Mouse (Mus musculus) brain, embryonic 14.5 days (tissue): Measurements from ENCODE around the gene Rhd. TPM values are rescaled to one million over a fixed set of nuclear protein-coding genes. Genes with fewer than 3 reads are reported as not detected.
A peak's percentile ranks its signal among the peaks of the same experiment; 100 is the strongest.

Source experiments
- DNase-seq: peaks from one replicate; pipeline ENCODE4 v3.0.0-alpha.2; 2011; ENCODE audit warnings: low read depth
- CTCF ChIP-seq: fragments of 200-500 bp; IDR thresholded peaks from 2 replicates; pipeline ENCODE4 v1.5.1; 2012; ENCODE audit warnings: inconsistent platforms, mild to moderate bottlenecking, moderate library complexity, borderline replicate concordance; ENCODE audit not compliant: insufficient read depth, insufficient read length; ENCODE audit errors: extremely low read depth
- POLR2A ChIP-seq: fragments of 200-500 bp; IDR thresholded peaks from 2 replicates; pipeline ENCODE4 v1.6.1; 2012; ENCODE audit warnings: mild to moderate bottlenecking, inconsistent platforms, borderline replicate concordance; ENCODE audit not compliant: poor library complexity, insufficient read depth, insufficient read length, severe bottlenecking; ENCODE audit errors: extremely low read depth
- polyA plus RNA-seq: library from polyadenylated mRNA; depleted of rRNA; stranded (reverse); fragments of >200 nt; gene quantifications from 2 replicates; pipeline ENCODE4 v1.2.3, GENCODE M21; 2012

Gene Rhd
- polyA plus RNA-seq, 1 experiment = 0.57 TPM

GRCm38 (mm10) chr4:134915223-134916050, 51.1 kb downstream of the Rhd start:
- no peak for DNase-seq
- TF ChIP-seq CTCF (no peak), POLR2A (no peak)

DNA sequence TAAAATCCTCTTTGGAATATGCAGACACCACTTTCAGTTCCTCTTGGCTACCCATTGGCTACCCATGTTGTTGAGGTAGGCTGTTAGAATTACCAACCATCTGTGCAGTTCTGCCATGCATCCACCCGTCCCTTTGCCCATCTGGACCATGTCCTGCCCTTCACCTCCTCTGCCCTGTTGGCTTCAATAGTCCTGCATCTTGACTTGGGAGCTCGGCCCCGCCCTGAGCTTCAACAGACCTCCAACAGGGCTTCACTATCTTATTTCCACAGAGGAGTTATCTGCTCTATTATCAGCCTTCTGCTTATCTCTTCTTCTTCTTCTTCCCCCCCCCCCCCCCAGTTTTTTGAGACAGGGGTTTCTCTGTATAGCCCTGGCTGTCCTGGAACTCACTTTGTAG, 52.9 kb downstream of the Rhd start:
- TF ChIP-seq CTCF (no peak), POLR2A (no peak)

GRCm38 (mm10) chr4:134918381-134918780, 54.0 kb downstream of the Rhd start:
- DNase-seq = peak; percentile 26
- TF ChIP-seq CTCF (no peak), POLR2A (no peak)

More for the DNA sequence above, 52.9 kb downstream of the Rhd start:
- no peak for DNase-seq

DNA sequence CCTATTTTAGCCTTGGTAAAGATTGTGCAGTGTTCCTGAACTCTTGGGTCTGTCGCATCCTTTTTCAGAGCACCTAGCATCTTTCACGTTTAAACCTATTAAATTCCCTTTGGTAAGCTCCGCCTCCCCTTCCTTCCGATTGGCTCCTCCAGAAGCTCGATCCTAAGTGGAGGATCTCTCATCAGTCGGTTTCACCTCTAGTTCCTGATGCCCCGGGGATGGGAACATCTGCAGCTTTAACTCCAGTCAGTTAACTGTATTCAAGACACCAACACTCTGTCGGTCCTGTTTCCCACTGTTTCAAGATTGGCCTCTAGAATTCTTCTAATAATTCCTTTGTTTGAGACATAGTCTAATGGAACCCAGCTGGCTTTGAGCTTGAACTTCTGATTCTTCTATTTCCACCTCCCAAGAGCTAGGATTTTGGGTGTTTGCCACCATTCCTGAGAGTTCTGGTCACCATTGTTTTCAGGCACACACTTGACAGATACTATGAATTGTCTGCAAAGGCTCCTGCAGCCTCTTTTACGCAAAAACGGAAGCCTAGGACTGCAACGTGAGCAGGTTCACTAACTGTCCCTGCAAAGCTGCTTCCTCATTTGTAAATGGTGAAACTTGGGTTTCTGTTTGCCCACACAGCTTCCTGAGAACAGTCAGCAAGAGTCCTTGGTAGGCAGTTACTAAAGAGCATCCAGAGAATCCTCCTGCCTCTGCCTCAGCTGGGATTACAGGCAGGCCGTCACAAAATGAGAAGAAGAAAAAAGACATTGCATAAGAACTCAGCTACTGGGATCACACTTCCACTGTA, 55.6 kb downstream of the Rhd start:
- DNase-seq = peak; percentile 24
- no peak for TF ChIP-seq POLR2A
- no peak for TF ChIP-seq CTCF

GRCm38 (mm10) chr4:134920631-134921030, 56.3 kb downstream of the Rhd start:
- no peak for DNase-seq
- TF ChIP-seq POLR2A = no peak
- no peak for TF ChIP-seq CTCF

DNA sequence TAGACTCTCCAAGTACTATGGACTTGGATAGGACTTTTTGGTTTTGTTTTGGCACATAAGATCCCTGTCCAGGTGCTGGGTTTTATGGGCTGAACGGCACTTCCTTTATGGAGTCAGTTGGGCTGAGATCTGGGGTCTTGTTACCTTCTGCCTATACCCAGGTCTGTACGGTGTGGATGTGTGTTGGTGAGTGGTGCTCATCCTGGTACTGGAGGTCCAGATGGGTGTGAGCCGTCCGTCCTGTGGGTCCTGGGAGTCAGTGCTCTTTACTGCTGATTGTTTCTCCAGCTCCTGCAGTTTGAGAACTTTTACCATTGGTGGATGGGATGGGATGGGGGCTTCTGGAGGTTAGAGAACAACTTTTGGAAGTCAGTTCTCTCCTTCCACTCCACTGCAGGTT, 57.4 kb downstream of the Rhd start:
- no peak for TF ChIP-seq CTCF
- no peak for TF ChIP-seq POLR2A
- DNase-seq = no peak

DNA sequence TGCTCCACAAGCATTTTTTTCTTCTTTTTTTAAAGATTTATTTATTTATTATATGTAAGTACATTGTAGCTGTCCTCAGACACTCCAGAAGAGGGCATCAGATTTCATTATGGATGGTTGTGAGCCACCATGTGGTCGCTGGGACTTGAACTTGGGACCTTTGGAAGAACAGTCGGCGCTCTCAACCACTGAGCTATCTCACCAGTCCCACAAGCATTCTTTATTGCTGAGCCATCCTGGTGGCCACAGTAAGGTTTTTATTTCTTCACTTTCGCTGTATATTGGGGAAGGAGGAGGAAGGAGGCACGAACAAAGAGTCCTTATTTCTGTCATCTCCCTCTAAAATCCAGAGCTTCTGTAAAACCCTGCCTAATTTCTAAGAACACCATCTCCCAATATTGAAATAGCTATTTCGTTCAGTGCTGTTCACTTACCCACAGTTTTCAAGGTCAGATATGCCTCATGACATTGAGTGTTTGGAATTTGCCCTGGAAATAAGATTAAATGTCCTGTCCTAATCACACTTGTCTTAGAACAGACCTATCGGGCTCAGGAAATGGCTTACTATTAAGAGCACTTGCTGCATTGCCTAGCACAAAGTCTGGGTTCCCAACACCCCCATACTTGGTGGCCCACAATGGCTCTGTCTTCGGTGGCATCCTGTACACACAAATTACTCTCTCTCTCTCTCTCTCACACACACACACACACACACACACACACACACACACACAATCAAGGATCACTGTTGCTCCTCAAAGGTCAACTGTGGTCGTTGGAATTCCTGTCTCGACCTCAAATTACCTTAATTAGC, 58.0 kb downstream of the Rhd start:
- no peak for TF ChIP-seq CTCF
- no peak for TF ChIP-seq POLR2A
- no peak for DNase-seq

GRCm38 (mm10) chr4:134922925-134923244, 58.5 kb downstream of the Rhd start:
- TF ChIP-seq CTCF = no peak
- peak; percentile 42; the same call in 1 of the 2 replicates for TF ChIP-seq POLR2A
- DNase-seq = peak; percentile 77

- peak; percentile 100 for DNase-seq
Measured at GRCm38 (mm10) chr4:134923258-134924018, 59.1 kb downstream of the Rhd start, which contains the start of gene Rsrp1. Gene Rsrp1, plus strand, starts transcription at chr4:134923592.

DNA sequence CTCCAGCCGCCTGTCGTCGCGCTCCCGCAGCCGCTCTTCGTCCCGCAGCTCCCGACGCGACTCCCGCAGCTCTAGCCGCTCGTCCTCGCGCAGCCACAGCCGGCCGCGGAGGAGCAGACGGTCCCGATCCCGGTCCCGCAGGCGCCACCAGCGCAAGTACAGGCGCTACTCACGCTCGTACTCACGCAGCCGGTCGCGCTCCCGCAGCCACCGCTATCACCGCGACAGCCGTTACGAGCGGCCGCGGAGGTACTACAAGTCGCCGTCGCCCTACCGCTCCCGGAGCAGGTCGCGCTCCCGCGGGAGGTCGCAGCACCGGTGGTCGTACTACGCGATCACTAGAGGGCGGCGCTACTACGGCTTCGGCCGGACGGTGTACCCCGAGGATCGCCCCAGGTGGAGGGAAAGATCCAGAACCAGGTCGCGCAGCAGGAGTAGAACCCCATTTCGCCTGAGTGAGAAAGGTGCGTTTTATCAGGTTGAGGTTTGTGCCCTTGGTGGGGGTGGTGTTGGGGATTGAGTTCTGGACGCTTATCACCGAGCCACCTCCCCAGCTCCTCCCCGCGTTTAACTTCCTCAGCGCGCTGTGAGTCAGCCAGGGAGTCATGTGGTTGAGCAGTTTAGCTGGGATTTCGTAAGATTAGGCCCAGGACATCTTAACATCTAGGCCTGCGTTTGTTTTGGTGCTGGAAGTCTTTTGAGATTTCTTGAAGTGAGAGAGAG, 59.8 kb downstream of the Rhd start:
- peak; percentile 47 for DNase-seq
- TF ChIP-seq CTCF (no peak), POLR2A (no peak)

More at GRCm38 (mm10) chr4:134923258-134924018, 59.1 kb downstream of the Rhd start, which contains the start of gene Rsrp1:
- TF ChIP-seq POLR2A = peak; percentile 99; the same call in 1 of the 2 replicates
- no peak for TF ChIP-seq CTCF
